Mouse (Mus musculus): ENCODE results near the gene Atf7ip2. TPM values are rescaled to one million over a fixed set of nuclear protein-coding genes. Genes with fewer than 3 reads are reported as not detected.
"Not testable (repeated sequence)": the region's sequence is repeated elsewhere in the genome, so short reads cannot be mapped to it uniquely, and the experiment has no call there.

Gene Atf7ip2
- polyA plus RNA-seq, 1 experiment from 2014 or later, result 0.71 TPM

DNA sequence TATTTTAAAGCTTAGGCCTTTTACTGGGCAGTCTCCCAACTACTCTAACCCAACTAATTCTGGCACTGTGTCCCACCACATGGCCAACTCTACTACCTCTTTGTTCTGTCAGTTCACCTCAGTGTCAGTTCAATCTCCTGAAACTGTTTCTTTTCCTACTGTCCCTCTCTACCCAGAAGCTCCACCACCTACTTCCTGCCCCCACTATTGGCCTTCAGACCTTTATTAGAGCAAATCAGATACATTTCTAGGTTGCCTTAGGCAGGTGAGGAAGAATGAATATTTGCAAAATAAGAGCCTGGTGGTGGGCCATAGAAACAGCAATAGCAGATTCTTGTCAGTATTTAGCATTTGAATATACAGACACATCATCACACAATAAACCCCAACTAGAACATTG, 44.1 kb downstream of the Atf7ip2 start:
- Histone ChIP-seq H3K36me3 (no peaks in the 10 kb centered on the region), H3K9me3 (no peaks in the 10 kb centered on the region), H3K27ac (replicated peaks) (no peak overlapping the region), H3K27me3 (no peaks in the 10 kb centered on the region), H3K4me3 (no peak overlapping the region), H3K4me1 (no peaks in the 10 kb centered on the region), H3K9ac (replicated peaks) (no peak overlapping the region), H3K4me2 (replicated peaks) (no peak overlapping the region)
- ATAC-seq (ENCODE audit: low FRiP score, low read depth), result no peak

DNA sequence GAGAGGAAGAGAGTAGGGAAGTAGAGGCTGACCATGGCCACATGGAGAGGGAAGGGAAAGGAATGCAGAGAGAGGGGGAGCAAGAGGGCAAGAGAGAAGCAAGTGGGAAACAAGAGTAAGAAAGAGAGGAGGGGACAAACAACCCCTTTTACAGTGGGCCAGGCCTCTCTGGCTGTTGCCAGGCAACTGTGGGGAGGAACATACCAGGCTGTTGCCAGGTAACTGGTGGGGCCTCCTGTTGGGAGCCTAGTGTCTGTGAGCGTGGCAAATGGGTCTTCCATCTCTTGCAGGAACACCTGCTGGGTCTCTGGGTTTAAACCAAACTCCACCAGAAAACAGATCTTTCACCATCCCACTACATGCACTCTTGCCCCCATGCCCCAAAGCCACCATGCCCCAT, 61.5 kb downstream of the Atf7ip2 start:
- Histone ChIP-seq H3K9ac (replicated peaks) (no peak overlapping the region), H3K27me3 (no peaks in the 10 kb centered on the region), H3K4me1 (peaks cover 3% of the 10 kb centered on the region; the same call in 1 of the 2 replicates), H3K9me3 (no peaks in the 10 kb centered on the region), H3K27ac (replicated peaks) (no peak overlapping the region), H3K36me3 (no peaks in the 10 kb centered on the region), H3K4me3 (no peak overlapping the region), H3K4me2 (replicated peaks) (no peak overlapping the region)
- 18% methylated on average over 1 of the region's 1 CpGs for WGBS
- ATAC-seq (ENCODE audit: low FRiP score, low read depth), result no peak

DNA sequence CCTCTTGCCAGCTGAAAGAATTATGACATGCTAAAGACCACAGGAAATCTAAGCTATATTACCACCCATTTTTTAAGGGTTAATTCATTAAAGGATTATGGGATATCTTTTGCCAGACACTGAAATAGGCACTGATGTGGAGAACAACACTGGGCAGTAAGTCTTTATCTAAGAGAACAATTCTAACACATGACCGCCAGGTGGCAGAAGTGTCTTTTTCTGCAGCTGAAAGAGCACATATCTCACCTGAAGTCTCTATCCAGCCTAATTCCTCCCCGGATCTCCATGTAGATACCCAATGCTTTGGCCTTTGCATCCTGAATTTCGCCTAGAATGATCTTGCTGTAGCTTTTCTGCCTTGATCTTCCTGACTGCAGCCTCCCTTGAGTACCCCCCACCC, 79.7 kb downstream of the Atf7ip2 start:
- no peak overlapping the region for H3K4me3 ChIP-seq
- H3K27ac ChIP-seq (replicated peaks), result no peak overlapping the region
- no peaks in the 10 kb centered on the region for H3K4me1 ChIP-seq
- no peaks in the 10 kb centered on the region for H3K27me3 ChIP-seq
- no peak overlapping the region for H3K4me2 ChIP-seq (replicated peaks)
- 31% methylated on average over 3 of the region's 3 CpGs for WGBS
- H3K9ac ChIP-seq (replicated peaks), result no peak overlapping the region
- H3K36me3 ChIP-seq, result no peaks in the 10 kb centered on the region
- ATAC-seq (ENCODE audit: low FRiP score, low read depth), result no peak
- 0 out of 2 replicates have a peak, but pooled peaks cover 17% of the 10 kb centered on the region for H3K9me3 ChIP-seq

DNA sequence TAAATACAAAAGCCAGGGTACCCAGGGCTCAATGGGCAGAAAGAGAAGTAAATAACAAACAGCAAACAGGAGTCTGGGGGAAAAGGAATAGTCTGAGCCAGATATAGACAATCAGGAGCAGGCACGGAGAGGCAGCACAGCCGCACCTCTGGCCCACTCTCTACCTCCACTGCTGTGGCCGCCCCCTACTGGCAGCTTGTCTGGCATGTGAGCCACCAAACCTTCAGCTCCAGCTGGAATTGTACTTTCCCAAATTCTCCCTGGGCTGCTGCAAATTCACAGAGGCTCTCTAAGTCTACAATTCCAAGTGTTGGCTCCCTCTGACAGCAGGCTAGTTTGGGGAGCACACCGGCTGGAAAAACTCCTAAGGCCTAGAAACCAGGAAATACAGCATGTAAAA, 82.0 kb downstream of the Atf7ip2 start:
- Histone ChIP-seq H3K27ac (replicated peaks) (no peak overlapping the region), H3K4me3 (no peak overlapping the region), H3K27me3 (no peaks in the 10 kb centered on the region), H3K4me1 (no peaks in the 10 kb centered on the region), H3K9ac (replicated peaks) (no peak overlapping the region), H3K4me2 (replicated peaks) (no peak overlapping the region), H3K36me3 (no peaks in the 10 kb centered on the region), H3K9me3 (0 out of 2 replicates have a peak, but pooled peaks cover 17% of the 10 kb centered on the region)
- WGBS, result 59% methylated on average over 4 of the region's 4 CpGs
- ATAC-seq (ENCODE audit: low FRiP score, low read depth), result no peak

DNA sequence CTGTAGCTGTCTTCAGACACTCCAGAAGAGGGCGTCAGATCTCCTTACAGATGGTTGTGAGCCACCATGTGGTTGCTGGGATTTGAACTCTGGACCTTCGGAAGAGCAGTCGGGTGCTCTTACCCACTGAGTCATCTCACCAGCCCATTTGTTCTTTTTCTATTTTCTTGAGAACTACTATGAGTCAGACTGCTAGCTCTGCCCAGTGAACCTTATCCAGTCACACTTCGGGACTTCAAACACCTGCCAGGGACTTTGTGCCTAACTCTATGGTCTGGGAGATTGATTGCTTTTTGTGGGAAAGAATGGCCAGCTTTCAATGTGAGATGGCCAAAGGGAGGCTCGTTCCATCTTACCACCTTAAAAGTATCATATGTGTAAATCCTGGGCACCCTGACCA, 84.3 kb downstream of the Atf7ip2 start:
- 82% methylated on average over 5 of the region's 5 CpGs for WGBS
- not testable (repeated sequence) for H3K9ac ChIP-seq (replicated peaks); H3K36me3 ChIP-seq; H3K27ac ChIP-seq (replicated peaks); H3K27me3 ChIP-seq; H3K4me3 ChIP-seq; H3K4me1 ChIP-seq; ATAC-seq (ENCODE audit: low FRiP score, low read depth); H3K4me2 ChIP-seq (replicated peaks)
- 0 out of 2 replicates have a peak, but pooled peaks cover 17% of the 10 kb centered on the region for H3K9me3 ChIP-seq

DNA sequence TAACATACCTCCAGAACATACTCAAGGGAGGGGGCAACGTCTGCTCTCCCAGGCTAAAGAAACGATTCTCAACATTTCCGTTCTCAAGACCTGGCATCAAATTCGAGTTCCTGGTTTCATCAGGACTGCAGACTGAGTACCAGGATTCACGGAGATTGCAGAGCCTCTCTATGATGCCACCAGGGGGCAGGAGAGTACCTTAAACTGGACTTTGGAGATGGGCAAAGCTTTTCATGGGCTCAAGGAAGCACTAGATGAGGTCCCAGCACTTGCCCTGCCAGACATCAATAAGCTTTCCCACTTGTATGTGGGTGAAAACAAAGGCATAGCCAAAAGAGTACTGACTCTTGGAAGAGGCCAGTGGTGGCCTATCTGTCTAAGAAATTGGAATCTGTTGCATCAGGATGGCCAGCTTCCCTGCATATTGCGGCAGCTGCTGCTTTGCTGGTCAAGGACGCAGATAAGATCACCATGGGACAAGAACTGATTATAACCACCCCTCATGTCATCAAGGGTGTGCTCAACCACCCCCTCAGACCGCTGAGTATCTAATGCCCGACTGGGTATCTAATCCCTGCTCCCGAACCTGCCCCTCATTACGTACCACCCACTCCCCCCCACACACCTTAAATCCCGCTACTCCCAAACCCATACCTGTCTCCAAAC, 87.9 kb downstream of the Atf7ip2 start:
- Histone ChIP-seq H3K27me3 (no peaks in the 10 kb centered on the region), H3K27ac (replicated peaks) (no peak overlapping the region), H3K4me2 (replicated peaks) (no peak overlapping the region), H3K4me3 (no peak overlapping the region), H3K36me3 (no peaks in the 10 kb centered on the region), H3K9ac (replicated peaks) (no peak overlapping the region), H3K4me1 (no peaks in the 10 kb centered on the region), H3K9me3 (no peaks in the 10 kb centered on the region)
- 52% methylated on average over 12 of the region's 12 CpGs for WGBS
- ATAC-seq (ENCODE audit: low FRiP score, low read depth), result no peak

DNA sequence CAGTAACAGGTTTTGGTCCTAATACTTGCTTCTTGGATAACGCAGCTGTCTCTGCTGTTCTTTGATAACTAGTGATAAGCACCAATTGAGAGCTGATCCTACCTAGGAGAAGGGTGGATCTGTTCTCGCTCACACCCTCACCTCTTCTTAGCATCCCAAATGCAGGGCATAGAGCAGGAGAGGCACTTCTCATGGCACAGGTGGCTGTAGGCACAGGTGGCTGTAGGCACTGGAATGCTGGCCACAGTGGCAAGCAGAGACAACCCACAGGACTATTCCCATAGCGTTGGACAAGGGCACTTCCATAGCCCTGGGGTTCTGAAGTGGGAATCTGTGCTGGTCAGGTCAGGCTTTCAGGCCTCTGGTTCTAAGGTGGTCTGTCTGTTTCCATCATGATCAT, 89.4 kb downstream of the Atf7ip2 start:
- no peak overlapping the region for H3K9ac ChIP-seq (replicated peaks)
- H3K4me1 ChIP-seq, result no peaks in the 10 kb centered on the region
- no peaks in the 10 kb centered on the region for H3K9me3 ChIP-seq
- H3K27me3 ChIP-seq, result no peaks in the 10 kb centered on the region
- H3K4me2 ChIP-seq (replicated peaks), result no peak overlapping the region
- H3K27ac ChIP-seq (replicated peaks), result no peak overlapping the region
- no peak for ATAC-seq (ENCODE audit: low FRiP score, low read depth)
- 77% methylated on average over 3 of the region's 3 CpGs for WGBS
- no peak overlapping the region for H3K4me3 ChIP-seq
- no peaks in the 10 kb centered on the region for H3K36me3 ChIP-seq

DNA sequence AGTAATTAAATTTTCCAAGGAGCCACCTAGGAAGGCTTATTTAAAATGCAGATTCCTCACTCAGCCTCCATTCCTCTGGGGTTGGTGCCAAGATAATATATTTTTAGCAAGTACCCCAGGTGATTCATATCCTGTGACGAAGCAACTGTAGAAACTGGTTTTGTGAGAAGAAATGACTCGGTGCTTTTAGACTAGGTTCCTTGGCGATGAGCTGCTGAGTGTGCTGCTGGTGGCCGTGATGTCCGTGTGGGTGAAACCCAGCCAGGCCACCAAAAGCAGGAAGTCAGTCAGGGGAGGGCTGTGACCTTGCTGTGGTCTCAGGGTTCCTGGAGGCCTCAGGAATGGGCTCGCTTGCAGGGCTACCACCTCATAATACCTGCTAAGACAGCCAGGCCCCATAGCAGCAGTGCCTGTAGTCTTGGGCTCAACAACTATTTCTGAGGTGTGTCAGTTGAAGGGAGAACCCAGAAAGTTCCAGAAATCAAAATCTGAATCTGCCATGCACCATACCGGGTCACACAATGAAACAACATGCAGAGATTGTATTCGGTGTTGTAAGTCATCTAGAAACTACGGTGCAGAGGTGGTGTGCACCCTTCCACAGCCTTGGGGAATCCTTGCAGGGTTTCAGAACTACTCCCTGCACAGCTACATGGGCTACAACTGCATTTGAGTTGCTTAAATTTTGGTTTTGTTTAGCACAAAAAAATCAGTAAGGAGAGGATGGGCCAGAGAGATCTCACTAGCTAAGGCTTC, 94.2 kb downstream of the Atf7ip2 start:
- Histone ChIP-seq H3K27ac (replicated peaks) (no peak overlapping the region), H3K4me1 (no peaks in the 10 kb centered on the region), H3K36me3 (no peaks in the 10 kb centered on the region), H3K4me3 (no peak overlapping the region), H3K27me3 (no peaks in the 10 kb centered on the region), H3K9ac (replicated peaks) (no peak overlapping the region), H3K9me3 (no peaks in the 10 kb centered on the region), H3K4me2 (replicated peaks) (no peak overlapping the region)
- WGBS, result 88% methylated on average over 9 of the region's 9 CpGs
- ATAC-seq (ENCODE audit: low FRiP score, low read depth), result no peak

DNA sequence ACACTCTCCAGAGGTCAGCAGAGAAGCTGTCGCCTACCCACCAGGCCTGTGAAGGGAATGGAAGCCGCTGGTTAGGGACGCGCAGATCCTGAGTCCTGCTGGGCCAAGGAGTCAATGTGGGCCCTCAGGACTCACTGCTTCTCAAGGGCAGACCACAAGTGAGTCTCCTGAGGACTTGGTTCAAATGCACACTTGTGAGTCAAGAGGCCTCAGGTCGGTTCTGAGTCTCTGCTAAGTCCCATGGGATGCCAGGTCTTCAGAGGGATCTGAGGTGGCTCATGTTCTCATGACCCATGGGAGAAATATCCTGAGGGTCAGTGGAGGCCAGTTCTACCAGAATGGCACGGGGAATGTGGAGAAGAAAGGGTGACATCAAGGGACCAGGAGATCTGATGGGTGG, 95.6 kb downstream of the Atf7ip2 start:
- ATAC-seq (ENCODE audit: low FRiP score, low read depth), result no peak
- WGBS, result 86% methylated on average over 6 of the region's 6 CpGs

DNA sequence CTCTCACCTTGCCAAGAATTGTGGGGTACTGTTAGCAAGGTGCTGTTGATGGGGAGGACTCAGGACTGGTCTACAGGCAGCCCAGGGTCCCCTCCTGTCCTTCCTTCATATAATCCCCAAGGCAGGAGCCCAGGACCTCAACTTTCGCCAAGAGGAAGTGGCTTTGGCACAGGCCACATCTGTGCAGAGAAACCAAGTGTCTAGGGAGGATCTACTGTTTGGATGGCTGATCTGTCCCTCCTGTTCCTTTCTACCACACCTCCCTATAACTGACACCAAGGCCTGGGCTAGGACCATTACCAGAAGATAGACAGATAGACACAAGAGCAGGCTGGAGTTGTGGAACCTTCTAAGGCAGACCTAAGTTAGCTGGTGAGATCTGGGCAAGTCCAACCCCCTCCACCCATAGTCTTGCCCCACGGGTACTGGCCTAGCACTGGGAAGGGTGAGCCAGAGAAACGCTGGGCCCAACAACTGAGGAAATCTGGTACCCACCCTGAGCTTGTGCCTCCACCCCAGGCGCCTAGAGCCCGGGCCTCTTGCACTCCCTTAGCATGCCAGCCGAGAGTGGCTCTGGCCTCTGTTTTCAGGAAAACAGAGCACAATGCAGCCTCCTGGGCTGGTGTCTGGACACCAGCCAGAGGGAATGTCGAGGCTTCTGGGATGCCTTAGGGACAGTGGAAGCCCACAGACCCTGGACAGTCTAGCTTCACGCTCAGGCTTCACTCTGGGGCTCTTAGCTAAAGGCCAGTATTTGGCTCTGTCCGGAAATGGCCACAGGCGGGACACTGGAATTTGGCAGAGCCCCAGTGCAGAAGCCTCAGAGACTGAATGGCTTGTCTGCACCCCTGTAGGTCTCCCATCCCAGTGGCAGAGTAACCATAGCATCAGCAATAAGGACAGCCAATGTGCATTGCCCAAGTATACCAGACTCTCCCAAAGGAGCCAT, 105.5 kb downstream of the Atf7ip2 start:
- Histone ChIP-seq H3K9ac (replicated peaks) (no peak overlapping the region), H3K27ac (replicated peaks) (no peak overlapping the region), H3K4me1 (no peaks in the 10 kb centered on the region), H3K27me3 (no peaks in the 10 kb centered on the region), H3K36me3 (no peaks in the 10 kb centered on the region), H3K4me2 (replicated peaks) (no peak overlapping the region), H3K9me3 (no peaks in the 10 kb centered on the region), H3K4me3 (no peak overlapping the region)
- WGBS, result 85% methylated on average over 10 of the region's 10 CpGs
- ATAC-seq (ENCODE audit: low FRiP score, low read depth), result no peak

More for the DNA sequence above, 95.6 kb downstream of the Atf7ip2 start:
- Histone ChIP-seq H3K36me3 (no peaks in the 10 kb centered on the region), H3K27me3 (no peaks in the 10 kb centered on the region), H3K4me1 (no peaks in the 10 kb centered on the region), H3K27ac (replicated peaks) (no peak overlapping the region), H3K4me2 (replicated peaks) (no peak overlapping the region), H3K4me3 (no peak overlapping the region), H3K9ac (replicated peaks) (no peak overlapping the region), H3K9me3 (no peaks in the 10 kb centered on the region)

DNA sequence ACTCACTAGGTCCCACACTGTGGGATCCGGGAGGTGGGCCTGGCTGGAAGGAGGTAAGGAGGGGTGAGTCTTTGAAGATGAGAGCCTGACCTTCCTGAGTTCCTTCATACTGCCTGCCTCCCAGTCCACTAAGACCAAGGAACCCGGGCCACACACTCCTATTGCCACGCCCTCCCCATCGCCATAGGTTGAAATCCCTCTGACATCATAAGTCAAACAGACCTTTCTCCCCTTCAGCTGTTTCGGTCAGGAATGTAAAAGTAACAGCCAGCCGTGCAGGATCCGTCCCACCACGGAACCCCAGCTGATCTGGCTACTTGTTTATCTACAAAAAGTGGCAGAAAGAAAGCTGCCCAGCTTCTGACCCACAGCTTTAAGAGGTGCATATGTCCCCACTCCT, 107.1 kb downstream of the Atf7ip2 start:
- ATAC-seq (ENCODE audit: low FRiP score, low read depth), result no peak
- 33% methylated on average over 8 of the region's 8 CpGs for WGBS
- Histone ChIP-seq H3K4me3 (no peak overlapping the region), H3K36me3 (no peaks in the 10 kb centered on the region), H3K9me3 (no peaks in the 10 kb centered on the region), H3K4me1 (no peaks in the 10 kb centered on the region), H3K4me2 (replicated peaks) (no peak overlapping the region), H3K27me3 (no peaks in the 10 kb centered on the region), H3K27ac (replicated peaks) (no peak overlapping the region), H3K9ac (replicated peaks) (no peak overlapping the region)
